Mouse (Mus musculus) layer of hippocampus, adult 2 months (tissue): ENCODE measurements around the gene Hes2. TPM values are rescaled to one million over a fixed set of nuclear protein-coding genes. Genes with fewer than 3 reads are reported as not detected.
A peak's percentile ranks its signal among the peaks of the same experiment; 100 is the strongest.

Experiments used
- DNase-seq, 2 experiments: peaks; one replicate each; pipeline ENCODE4 v3.0.0; 2022; ENCODE audit warnings: low spot score in 2 of 2
- H3K27ac ChIP-seq: fragments of 200-600 bp; 2 replicates; pipeline ENCODE4 v1.8.1; 2022
- H3K4me3 ChIP-seq: fragments of 200-600 bp; 2 replicates; pipeline ENCODE4 v1.8.1; 2022; ENCODE audit warnings: mild to moderate bottlenecking
- CTCF ChIP-seq: fragments of 200-600 bp; conservative IDR thresholded peaks from 2 replicates; pipeline ENCODE4 v1.8.1; 2022; ENCODE audit warnings: antibody characterized with exemption, mild to moderate bottlenecking, moderate library complexity
- total RNA-seq, 2 experiments: library from RNA; stranded (reverse); gene quantifications; 2 replicates each; pipeline ENCODE4 v1.2.3; 2021

Hes2 gene
- total RNA-seq, 2 experiments from 2014 or later = not detected

DNA sequence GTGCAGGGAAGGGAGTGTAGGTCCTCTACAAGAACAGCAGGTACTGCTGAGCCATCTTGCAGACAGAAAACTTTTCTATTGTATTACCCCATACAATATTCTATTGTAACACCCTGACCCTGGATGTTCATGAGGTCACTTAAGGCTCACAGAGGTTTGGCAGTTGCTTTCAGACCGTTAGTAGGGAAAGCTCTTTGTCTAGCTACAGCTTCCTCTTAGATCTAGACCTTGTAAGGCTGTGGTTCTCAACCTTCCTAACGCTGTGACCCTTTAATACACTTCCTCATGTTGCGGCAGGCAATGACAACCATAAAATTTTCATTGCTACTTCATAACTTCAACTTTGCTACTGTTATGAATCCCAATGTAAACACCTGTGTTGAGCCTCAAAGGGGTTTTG, 18.0 kb downstream of the Hes2 start:
- no peak for TF ChIP-seq CTCF
- no peak overlapping the region; the same call in 1 of the 2 replicates for H3K27ac ChIP-seq
- no peak for DNase-seq
- no peak overlapping the region for H3K4me3 ChIP-seq

DNA sequence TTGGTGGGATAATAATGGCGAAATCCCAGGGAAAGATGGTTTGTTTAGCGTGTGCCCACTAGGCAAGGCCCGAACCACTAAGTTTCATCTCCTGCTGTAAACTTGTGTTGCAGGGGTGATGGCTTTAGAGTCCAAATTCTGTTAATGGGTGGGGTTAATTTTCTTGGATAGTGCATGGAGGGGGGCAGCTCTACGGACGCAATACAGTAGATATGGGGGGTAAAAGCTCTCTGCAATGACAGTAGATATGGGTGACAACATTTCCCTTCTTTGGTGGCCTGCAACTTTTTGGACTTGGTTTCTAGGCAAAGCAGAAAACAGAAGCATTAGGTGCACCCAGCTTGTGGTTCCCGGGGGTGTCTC, 18.5 kb downstream of the Hes2 start:
- TF ChIP-seq CTCF = no peak
- no peak for DNase-seq
- Histone ChIP-seq H3K27ac (peak overlapping the region; percentile 96), H3K4me3 (peak overlapping the region; percentile 84)

DNA sequence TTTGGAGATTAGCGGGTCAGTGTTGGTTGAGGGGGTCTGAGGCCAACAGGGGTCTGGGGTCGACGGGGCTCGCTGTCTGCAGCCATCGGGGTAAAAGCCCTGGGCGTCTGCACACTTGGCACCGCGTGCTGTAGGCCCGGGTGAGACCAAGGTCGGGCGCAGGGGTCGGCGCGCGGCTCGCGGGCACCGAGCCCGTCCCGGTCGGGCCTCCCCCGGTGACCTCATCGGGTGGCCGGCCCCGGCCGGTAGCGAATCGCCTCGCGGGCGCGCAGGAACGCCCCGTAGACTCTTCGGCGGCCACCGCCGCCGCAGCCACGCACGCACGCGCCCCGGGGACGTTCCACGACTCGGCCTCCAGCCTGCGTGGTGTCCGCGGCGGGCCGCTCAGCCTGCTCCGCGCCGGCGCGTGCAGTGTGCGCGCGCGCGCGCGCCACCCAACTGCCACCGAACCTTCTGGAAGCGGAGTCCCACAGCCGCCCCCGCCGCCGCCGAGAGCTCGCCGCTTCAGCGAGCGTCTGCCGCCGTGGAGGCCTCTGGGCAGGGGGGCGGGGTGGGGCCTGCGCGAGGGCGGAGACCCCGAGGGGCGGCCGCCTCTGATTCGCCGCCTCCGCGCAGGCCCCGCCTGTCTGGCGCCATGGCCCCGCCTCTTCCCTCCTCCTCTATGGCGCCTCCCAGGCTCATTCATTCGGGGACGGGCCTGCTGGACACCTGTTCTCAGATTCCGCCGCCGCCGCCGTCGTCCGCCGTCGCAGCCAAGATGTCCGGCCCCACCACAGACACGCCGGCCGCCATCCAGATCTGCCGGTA, 19.1 kb downstream of the Hes2 start, which contains the start of gene Acot7:
Acot7 (plus strand) TSS at position 598 of the 807 bp plus-strand sequence.
- peak; percentile 92 to 93 for DNase-seq
- peak within 1 kb of the TSS; percentile 84 for H3K4me3 ChIP-seq
- peak within 1 kb of the TSS; percentile 96 for H3K27ac ChIP-seq
- no peak for TF ChIP-seq CTCF

DNA sequence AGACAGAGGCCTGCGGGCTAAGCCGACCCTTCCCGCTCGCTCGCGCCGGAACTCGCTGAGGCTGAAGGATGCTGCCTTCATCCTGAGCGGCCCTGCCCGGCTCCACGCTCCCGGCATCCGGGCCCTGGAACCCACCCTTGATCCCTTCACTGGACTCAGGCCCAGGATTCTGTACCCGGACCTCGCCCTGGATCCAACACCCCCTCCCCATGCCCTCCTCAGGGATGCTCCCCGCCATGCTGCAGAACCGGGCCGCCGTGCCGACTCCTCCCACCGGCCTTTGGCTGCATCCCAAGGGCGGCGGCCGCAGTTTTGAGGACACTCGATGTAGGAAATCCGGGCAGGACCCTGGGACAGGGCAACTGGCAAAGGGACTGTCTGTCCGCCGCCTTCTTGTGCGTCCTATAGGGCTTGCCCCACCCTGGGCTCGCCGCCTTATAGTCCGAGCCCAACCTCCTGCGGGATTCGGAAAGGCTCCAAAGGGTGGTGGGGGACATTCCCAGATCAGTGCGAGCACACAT, 19.7 kb downstream of the Hes2 start:
- no peak for TF ChIP-seq CTCF
- Histone ChIP-seq H3K27ac (peak overlapping the region; percentile 92), H3K4me3 (peak overlapping the region; percentile 84)
- no peak for DNase-seq

DNA sequence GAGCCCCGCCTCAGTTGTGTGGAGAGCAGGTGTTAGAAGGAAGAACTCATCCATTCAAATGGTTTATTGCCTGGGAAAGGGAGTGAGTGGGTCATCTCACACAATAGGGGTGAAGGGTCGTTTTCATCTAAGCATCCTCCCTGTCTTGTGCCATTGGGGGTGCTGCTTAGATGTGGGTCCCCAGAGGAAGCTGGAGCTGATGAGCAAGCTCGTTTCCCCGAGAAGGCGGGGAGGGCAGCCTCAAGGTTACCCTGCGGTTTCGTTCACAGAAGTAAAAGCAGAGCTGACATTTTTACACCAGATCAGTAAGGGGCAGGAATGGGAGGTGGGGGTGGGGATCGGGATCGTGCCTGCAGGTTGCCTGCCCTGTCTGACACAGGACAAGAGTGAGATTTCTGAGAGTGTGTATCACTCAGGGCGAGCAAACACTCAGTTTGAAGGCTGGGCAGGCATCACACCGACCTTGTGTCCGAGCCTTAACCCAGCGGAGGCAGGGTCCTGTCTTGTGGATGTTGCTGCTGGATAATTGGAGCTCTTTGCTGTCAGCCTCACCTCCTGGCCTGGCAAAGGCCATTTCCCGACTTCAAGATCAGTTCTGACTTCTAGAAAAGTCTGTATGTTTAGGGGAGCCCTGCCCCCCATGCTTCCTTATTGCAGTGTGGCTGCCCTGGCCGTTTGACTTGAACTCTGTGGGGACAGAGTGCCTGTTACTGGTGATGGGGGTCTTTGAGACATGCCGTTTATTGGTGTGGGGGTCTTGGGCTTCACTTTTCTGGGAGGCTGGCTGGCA, 20.4 kb downstream of the Hes2 start:
- Histone ChIP-seq H3K4me3 (peak overlapping the region; percentile 84), H3K27ac (peak overlapping the region; percentile 92)
- DNase-seq = no peak
- no peak for TF ChIP-seq CTCF

DNA sequence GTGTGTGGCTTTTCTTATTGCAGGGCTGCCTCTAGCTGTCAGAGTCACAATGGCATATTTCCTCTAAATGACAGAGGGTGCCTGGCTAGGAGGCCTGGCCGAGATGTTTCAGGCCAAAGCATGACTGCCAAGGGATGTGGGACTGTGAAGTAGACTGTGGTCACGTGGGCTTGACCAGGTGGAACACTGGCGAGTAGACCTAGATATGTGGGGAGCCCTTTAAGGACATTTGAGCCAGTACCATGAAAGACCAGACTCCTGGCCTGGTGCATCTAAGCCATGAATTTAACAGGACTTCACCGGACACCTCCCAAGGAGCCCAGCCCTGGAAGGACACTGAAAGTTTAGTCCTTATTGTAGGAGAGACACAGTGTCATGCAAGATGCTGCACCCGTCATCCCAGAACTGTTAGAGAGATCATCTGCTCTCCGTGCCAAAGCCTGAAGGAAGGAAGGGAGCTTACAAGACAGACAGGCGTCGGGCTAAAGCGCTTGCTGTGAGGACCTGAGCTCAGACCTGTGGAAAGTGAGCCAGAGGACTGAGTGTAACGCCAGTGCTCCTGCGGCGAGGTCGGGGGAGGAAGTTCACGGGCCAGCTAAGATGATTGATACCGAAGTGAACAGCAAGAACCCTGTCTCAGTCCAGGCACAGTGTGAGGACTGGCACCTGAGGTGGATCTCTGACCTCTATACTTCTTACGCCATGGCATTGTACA, 21.4 kb downstream of the Hes2 start:
- Histone ChIP-seq H3K4me3 (peak overlapping the region; percentile 84), H3K27ac (peak overlapping the region; percentile 18; the same call in 1 of the 2 replicates)
- TF ChIP-seq CTCF = peak; percentile 30
- no peak for DNase-seq

DNA sequence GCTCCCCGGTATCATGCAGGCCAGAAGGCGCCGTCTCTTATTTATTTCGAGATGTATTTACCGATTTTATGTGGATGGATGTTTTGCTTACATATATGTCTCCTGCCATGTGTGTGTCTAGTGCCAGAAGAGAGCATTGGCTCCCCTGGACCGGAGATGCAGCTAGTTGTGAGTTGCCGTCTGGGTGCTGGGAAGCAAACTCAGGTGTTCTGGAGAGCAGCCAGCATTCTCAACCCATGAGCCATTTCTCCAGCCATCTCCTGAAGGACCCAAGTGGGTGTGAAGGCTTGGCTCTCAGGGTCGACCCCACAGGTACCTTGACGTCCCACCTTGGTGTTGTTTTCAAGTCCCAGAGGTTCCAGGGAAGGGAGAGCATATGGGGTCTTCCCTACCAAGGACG, 23.5 kb downstream of the Hes2 start:
- no peak for TF ChIP-seq CTCF
- H3K27ac ChIP-seq = 0 out of 2 replicates have a peak overlapping the region, but pooled peaks have one; percentile 15

DNA sequence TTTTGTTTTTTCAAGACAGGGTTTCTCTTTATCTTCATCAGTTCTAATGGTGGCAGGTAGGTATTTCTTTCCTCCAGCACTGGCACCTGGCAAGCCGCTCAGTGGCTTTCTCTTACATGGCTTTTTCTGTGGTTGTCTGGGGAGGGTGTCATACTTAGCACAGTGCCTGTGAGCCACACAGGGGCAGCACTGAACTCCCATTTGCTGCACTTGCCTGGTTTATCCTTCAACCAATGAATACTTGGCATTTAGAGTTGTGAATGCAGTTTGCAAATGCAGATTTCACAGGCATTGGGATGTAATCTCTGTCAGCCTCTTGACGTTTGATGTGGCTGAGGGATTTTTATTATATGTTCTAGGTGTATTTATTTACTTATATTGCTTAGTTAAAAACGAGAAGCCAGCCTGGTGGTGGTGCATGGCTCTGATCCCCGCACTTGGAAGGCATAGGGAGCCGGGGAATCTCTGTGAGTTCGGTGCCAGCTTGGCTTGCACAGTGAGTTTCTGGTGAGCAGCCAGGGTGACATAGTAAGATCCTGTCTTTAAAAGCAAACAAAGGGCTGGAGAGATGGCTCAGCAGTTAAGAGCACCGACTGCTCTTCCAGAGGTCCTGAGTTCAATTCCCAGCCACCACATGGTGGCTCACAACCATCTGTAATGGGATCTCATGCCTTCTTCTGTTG, 25.8 kb downstream of the Hes2 start:
- DNase-seq = peak; percentile 47 to 57
- peak; percentile 77 for TF ChIP-seq CTCF
- Histone ChIP-seq H3K4me3 (no peak overlapping the region), H3K27ac (peak overlapping the region; percentile 79)

More for the DNA sequence above, 23.5 kb downstream of the Hes2 start:
- no peak for DNase-seq
- no peak overlapping the region for H3K4me3 ChIP-seq

DNA sequence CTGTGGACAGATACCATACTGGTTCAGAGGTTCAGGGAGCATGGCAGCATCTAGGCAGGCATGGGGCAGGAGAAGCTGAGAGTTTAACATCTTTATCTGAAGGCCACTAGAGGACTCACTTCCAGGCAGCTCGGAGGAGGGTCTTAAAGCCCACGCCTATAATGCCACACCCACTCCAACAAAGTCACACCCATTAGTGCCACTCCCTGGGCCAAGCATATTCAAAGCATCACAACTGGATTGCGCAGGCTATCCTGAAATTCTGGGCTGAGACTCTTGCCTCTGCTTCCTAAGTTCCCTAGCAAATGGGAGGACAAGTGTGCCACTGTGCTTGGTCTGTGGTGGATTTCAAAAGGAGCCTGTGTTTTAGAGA, 26.5 kb downstream of the Hes2 start:
- Histone ChIP-seq H3K4me3 (no peak overlapping the region), H3K27ac (peak overlapping the region; percentile 79)
- peak; percentile 35 for TF ChIP-seq CTCF
- no peak for DNase-seq

DNA sequence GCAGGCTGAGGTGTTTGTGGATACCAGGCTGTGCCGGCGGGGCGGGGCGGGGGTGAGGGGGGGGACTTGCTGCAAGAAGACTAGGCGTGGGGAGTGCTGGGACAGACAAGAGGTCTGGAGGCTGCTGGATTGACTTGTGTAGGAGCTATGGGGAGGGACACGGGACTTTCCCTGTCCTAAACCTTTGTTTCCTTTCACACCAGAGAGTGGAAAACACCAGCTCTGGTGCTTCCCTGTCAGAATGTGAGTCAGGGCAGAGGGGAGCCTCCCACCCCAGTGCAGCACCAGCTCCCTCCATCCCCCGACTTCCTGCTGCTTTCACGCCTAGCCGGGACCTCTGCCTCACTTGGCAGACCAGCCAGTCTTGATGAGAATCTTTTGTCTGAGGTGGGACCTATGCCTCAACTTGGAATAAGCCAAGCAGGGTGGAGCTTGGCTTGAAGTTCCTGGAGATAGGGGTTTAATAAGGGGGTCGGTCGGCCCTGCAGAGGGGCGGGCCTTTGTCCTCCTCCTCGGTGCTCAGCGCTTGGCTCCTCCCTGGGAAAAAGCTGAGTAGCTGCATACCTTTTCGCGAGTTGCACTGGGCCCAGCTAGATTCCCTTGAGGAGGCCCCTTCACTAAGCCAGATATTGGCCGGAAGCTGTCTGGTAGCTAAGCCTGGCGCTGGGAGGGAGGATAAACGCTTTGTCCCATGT, 27.0 kb downstream of the Hes2 start:
- H3K27ac ChIP-seq = peak overlapping the region; percentile 79
- H3K4me3 ChIP-seq = peak overlapping the region; percentile 15; the same call in 1 of the 2 replicates
- no peak for TF ChIP-seq CTCF
- DNase-seq = no peak

DNA sequence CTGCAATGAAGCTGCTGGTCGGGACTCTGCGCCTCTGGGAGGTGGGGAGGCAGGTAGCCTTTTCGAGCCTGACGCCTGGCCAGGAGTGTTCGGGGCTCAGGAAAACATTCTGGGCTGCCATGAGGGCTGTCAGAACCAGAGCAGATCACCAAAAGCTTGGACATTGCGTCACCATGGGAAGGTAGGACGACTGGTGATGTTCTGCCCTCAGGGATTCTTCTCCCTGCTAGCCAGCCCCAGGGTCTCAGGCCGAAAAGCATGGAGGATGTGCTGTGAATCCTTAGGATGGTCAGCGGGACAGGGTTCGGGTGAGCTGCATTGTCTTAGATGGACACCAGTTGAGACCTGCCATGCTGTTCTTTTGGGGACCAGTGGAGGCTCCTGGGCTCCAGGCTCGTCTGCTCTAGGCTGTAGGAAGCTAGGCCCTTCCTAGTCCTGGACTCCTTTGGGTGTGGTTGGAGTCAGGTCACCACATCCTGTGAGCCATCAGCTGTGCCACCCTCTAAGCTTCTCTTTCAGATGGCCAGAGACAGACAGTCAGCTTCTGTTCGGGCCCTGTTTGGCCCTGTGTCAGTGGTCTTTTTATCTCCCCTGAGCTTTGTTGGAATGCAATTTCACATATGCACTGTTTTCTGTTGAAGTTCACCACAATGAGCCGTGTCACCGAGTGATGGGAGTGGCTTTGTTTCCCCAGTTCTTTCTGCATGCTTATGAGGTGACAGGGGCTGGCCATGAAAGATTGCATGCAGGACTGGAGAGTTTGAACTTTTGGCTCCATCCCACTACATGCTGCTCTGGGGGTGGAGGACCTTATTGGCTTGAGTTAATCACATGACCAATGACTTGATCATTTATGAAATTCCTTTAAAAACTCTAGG, 27.8 kb downstream of the Hes2 start:
- H3K4me3 ChIP-seq = no peak overlapping the region; the same call in 1 of the 2 replicates
- no peak for TF ChIP-seq CTCF
- peak overlapping the region; percentile 79 for H3K27ac ChIP-seq
- no peak for DNase-seq
